ENCODE assay signal across 9 mouse cellular contexts in genomic region chr11:88690556-88691287, GRCm38 (mm10). TPM values are rescaled to one million over a fixed set of nuclear protein-coding genes. Genes with fewer than 3 reads are reported as not detected.
A peak's percentile ranks its signal among the peaks of the same experiment; 100 is the strongest.
DNase-seq lines count a peak whose midpoint lies in the region; ATAC-seq and TF ChIP-seq lines count a peak whose summit lies in the region.
"Had no signal": no experiment of that assay in that cellular context is flagged by ENCODE, and none has a peak within 500 bp of the region (broad histone marks: within the 10 kb centered on the region; RNA-seq: fewer than 3 reads in every experiment).

No protein-coding gene starts in this region.

- no peak overlapping the region for H3K4me3 ChIP-seq in lung, embryonic 14.5 days (ENCODE audit: low read depth, low read length)
- H3K4me3 ChIP-seq in heart, embryonic 16.5 days (ENCODE audit: low read length): no peak overlapping the region
- H3K4me3 ChIP-seq in midbrain, embryonic 13.5 days (replicated peaks): no peak overlapping the region

- DNase-seq in lung, embryonic 14.5 days: no peak
- no peak for DNase-seq in lung, postnatal 25 days (ENCODE audit: low spot score)
- peak; percentile 76 for DNase-seq in embryo, embryonic 10.5 days (ENCODE audit: low spot score)
- DNase-seq in left cerebral cortex, postnatal 14 days (ENCODE audit: low spot score in 2 of 2): no peak
- no peak for DNase-seq in ovary, postnatal 36 days (ENCODE audit: low spot score)
- DNase-seq in left cerebral cortex, adult 18-20 months (ENCODE audit: low spot score in 2 of 2): no peak
- DNase-seq: lung, postnatal 10 days had no signal

- no peaks in the 10 kb centered on the region for H3K9me3 ChIP-seq in lung, embryonic 14.5 days (ENCODE audit: low read depth, low read length)
- H3K9me3 ChIP-seq in heart, embryonic 16.5 days (replicated peaks; ENCODE audit: control insufficient read depth, low read length): no peaks in the 10 kb centered on the region
- no peaks in the 10 kb centered on the region for H3K9me3 ChIP-seq in midbrain, embryonic 13.5 days

- TF ChIP-seq CTCF in lung, embryonic 14.5 days (IDR thresholded peaks at IDR 0.05; ENCODE audit: low read depth): no peak

- H3K36me3 ChIP-seq in lung, embryonic 14.5 days (ENCODE audit: insufficient read depth): peaks cover 18% of the 10 kb centered on the region; the same call in 1 of the 2 replicates
- peaks cover 5% of the 10 kb centered on the region for H3K36me3 ChIP-seq in heart, embryonic 16.5 days (ENCODE audit: control insufficient read depth, insufficient read depth)
- H3K36me3 ChIP-seq in midbrain, embryonic 13.5 days: peaks cover 41% of the 10 kb centered on the region

- 13% methylated on average over 12 of the region's 12 CpGs for WGBS in lung, embryonic 14.5 days
- WGBS in heart, embryonic 16.5 days: 15% methylated on average over 12 of the region's 12 CpGs
- 8% methylated on average over 12 of the region's 12 CpGs for WGBS in midbrain, embryonic 13.5 days

- ATAC-seq in lung, embryonic 14.5 days (ENCODE audit: insufficient read depth): no peak
- no peak for ATAC-seq in heart, embryonic 16.5 days (replicated peaks; ENCODE audit: extremely low read depth, insufficient read depth, low FRiP score)
- ATAC-seq in midbrain, embryonic 13.5 days: no peak

- H3K27ac ChIP-seq in lung, embryonic 14.5 days (ENCODE audit: low read depth): peak overlapping the region; percentile 69; the same call in 1 of the 2 replicates
- peak overlapping the region; percentile 72 for H3K27ac ChIP-seq in heart, embryonic 16.5 days (ENCODE audit: low read length)
- peak overlapping the region; percentile 56; the same call in 1 of the 2 replicates for H3K27ac ChIP-seq in midbrain, embryonic 13.5 days

- peaks cover 35% of the 10 kb centered on the region for H3K4me1 ChIP-seq in lung, embryonic 14.5 days (ENCODE audit: insufficient read depth)
- peaks cover 72% of the 10 kb centered on the region for H3K4me1 ChIP-seq in heart, embryonic 16.5 days (ENCODE audit: control insufficient read depth, insufficient read depth, low read length)
- peaks cover 84% of the 10 kb centered on the region for H3K4me1 ChIP-seq in midbrain, embryonic 13.5 days (replicated peaks)

- intact Hi-C loops in left cerebral cortex, postnatal 14 days (cut with DNase I): no loop called here

- H3K9ac ChIP-seq in lung, embryonic 14.5 days: 0 out of 2 replicates have a peak overlapping the region, but pooled peaks have one; percentile 10
- peak overlapping the region; percentile 60 for H3K9ac ChIP-seq in heart, embryonic 16.5 days (ENCODE audit: low read length)
- peak overlapping the region; percentile 12; the same call in 1 of the 2 replicates for H3K9ac ChIP-seq in midbrain, embryonic 13.5 days (replicated peaks)

- H3K4me2 ChIP-seq in lung, embryonic 14.5 days: peak overlapping the region; percentile 14; the same call in 1 of the 2 replicates
- H3K4me2 ChIP-seq in heart, embryonic 16.5 days (ENCODE audit: low read depth, low read length): peak overlapping the region; percentile 38
- H3K4me2 ChIP-seq in midbrain, embryonic 13.5 days (replicated peaks): peak overlapping the region; percentile 10; the same call in 1 of the 2 replicates

- no peaks in the 10 kb centered on the region for H3K27me3 ChIP-seq in lung, embryonic 14.5 days (ENCODE audit: insufficient read depth, low read length)
- no peaks in the 10 kb centered on the region for H3K27me3 ChIP-seq in heart, embryonic 16.5 days (ENCODE audit: control insufficient read depth, insufficient read depth, low read length)
- no peaks in the 10 kb centered on the region for H3K27me3 ChIP-seq in midbrain, embryonic 13.5 days

RNA-seq across cellular contexts. Expression of gene Msi2, which starts 27.6 kb away (rescaled TPM):
- 12.7 TPM in 2 replicates for polyA plus RNA-seq in lung, embryonic 14.5 days (2014; fragmentation: Nextera tagmentation; extraction: Ambion mirVana)
- polyA plus RNA-seq in heart, embryonic 16.5 days (2015; fragmentation: Nextera tagmentation; extraction: Ambion mirVana): 20.3 and 20.6 TPM in 2 replicates
- polyA plus RNA-seq in midbrain, embryonic 13.5 days (2015; fragmentation: Nextera tagmentation; extraction: Ambion mirVana): 38.5 and 41.0 TPM in 2 replicates
- total RNA-seq in left cerebral cortex, postnatal 14 days (2021): 100 to 1,000 TPM in 1 of 2 experiments, 10 to 100 TPM in 1; 97.8 to 103 TPM
- total RNA-seq in left cerebral cortex, adult 18-20 months (2021): 100 to 1,000 TPM; 119 to 127 TPM

Comparison
In these comparisons a context has a peak if more than half of its experiments do, and no peak if none do; other contexts are left out.
1. H3K9ac ChIP-seq: peak in every context shown above with its lines; median percentile 60 in heart, embryonic 16.5 days; 12 in midbrain, embryonic 13.5 days; 10 in lung, embryonic 14.5 days.